Mouse (Mus musculus) heart, postnatal 0 days (tissue): ENCODE data around the gene Igsf3.

Experiments used
- CTCF ChIP-seq: IDR thresholded peaks from 2 replicates; pipeline ENCODE4 v1.5.1; 2016; ENCODE audit warnings: antibody characterized with exemption, control low read depth, low read depth
- EP300 ChIP-seq: IDR thresholded peaks from 2 replicates; pipeline ENCODE4 v1.6.1; 2016; ENCODE audit warnings: antibody characterized with exemption, low read depth

DNA sequence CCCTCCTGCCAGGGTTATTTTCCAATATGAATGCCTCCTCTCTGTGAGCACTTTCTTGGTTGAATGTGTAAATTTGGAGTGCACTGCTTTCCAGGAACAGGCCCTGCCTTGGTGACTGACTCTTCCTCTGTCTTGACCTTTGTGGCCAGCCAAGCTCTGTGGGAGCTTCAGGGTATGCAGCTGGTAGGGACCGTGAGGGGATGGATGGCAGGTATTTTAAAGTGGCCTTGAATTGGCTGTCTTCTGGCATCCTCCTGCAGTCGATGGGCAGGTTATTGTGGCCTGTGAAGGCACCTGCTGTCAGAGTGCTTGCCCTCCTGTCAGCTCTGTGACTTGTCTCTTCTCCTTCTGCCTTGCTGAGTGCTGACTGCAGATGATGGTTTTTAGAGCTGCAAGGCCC lies 33.3 kb downstream of the Igsf3 start:
- TF ChIP-seq CTCF (no peak), EP300 (no peak)
